Mouse (Mus musculus): ENCODE measurements around the gene 2310039H08Rik. TPM values are rescaled to one million over a fixed set of nuclear protein-coding genes. Genes with fewer than 3 reads are reported as not detected.

The 2310039H08Rik gene
- total and polyA plus RNA-seq, 3 experiments = 22.6 to 45.4 (median 30.4) TPM

DNA sequence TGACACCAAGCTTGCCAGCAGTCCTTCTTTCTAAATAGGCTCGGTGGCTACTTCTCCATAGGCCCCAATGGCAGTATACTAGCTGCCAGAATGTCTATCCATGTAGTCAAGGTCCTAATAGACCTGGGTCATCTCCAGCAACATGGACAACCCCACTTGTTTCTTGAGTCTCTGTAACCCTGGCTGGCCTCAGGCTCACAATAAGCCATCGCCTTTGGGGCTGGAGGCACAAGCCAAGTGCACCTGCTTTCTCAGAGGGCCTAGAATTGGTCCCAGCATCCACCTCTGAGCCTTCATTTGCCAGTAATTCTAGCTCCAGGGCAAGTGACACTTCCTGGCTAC, 1.7 kb downstream of the 2310039H08Rik start:
- Histone ChIP-seq H3K27me3 (ENCODE audit: control insufficient read depth, insufficient read depth, low read length) (no peaks in the 10 kb centered on the region), H3K36me3 (ENCODE audit: control insufficient read depth, insufficient read depth, low read length) (no peaks in the 10 kb centered on the region), H3K4me3 (no peak overlapping the region), H3K4me1 (ENCODE audit: control insufficient read depth, insufficient read depth, low read length) (peaks cover 2% of the 10 kb centered on the region), H3K79me2 (replicated peaks; ENCODE audit: control insufficient read depth, insufficient read depth, low read length) (no peaks in the 10 kb centered on the region), H3K9ac (ENCODE audit: low read depth, low read length) (no peak overlapping the region), H3K27ac (no peak overlapping the region)
- intact Hi-C loops (cut with DNase I) = no loop called here
- no peak for TF ChIP-seq POLR2A (IDR thresholded peaks at IDR 0.05; ENCODE audit: insufficient read depth, low read depth, low read length)
- TF ChIP-seq CTCF (IDR thresholded peaks at IDR 0.05) = no peak
- no peak for TF ChIP-seq EP300 (IDR thresholded peaks at IDR 0.05; ENCODE audit: insufficient read depth, low read depth, low read length)
- DNase-seq = no peak
- WGBS = 58% methylated on average over 2 of the region's 2 CpGs

- intact Hi-C loops (cut with DNase I) = no loop called here
- no peak for TF ChIP-seq POLR2A (IDR thresholded peaks at IDR 0.05; ENCODE audit: insufficient read depth, low read depth, low read length)
- no peak for TF ChIP-seq CTCF (IDR thresholded peaks at IDR 0.05)
- no peak for TF ChIP-seq EP300 (IDR thresholded peaks at IDR 0.05; ENCODE audit: insufficient read depth, low read depth, low read length)
- H3K4me3 ChIP-seq = no peak overlapping the region
- no peaks in the 10 kb centered on the region for H3K79me2 ChIP-seq (replicated peaks; ENCODE audit: control insufficient read depth, insufficient read depth, low read length)
- 96% methylated on average over 9 of the region's 9 CpGs for WGBS
- H3K27me3 ChIP-seq (ENCODE audit: control insufficient read depth, insufficient read depth, low read length) = no peaks in the 10 kb centered on the region
- H3K27ac ChIP-seq = no peak overlapping the region
- H3K4me1 ChIP-seq (ENCODE audit: control insufficient read depth, insufficient read depth, low read length) = peaks cover 2% of the 10 kb centered on the region
- no peaks in the 10 kb centered on the region for H3K36me3 ChIP-seq (ENCODE audit: control insufficient read depth, insufficient read depth, low read length)
- H3K9ac ChIP-seq (ENCODE audit: low read depth, low read length) = no peak overlapping the region
- DNase-seq = no peak
These were observed 2.6 kb downstream of the 2310039H08Rik start for GRCm38 (mm10) chr17:46775070-46775469.

- H3K79me2 ChIP-seq (replicated peaks; ENCODE audit: control insufficient read depth, insufficient read depth, low read length) = no peaks in the 10 kb centered on the region
- 78% methylated on average over 3 of the region's 3 CpGs for WGBS
- intact Hi-C loops (cut with DNase I) = no loop called here
- no peak overlapping the region for H3K4me3 ChIP-seq
- H3K27ac ChIP-seq = no peak overlapping the region
- no peak overlapping the region for H3K9ac ChIP-seq (ENCODE audit: low read depth, low read length)
- no peak for DNase-seq
- peaks cover 2% of the 10 kb centered on the region for H3K4me1 ChIP-seq (ENCODE audit: control insufficient read depth, insufficient read depth, low read length)
- no peaks in the 10 kb centered on the region; the same call in none of the 2 replicates for H3K36me3 ChIP-seq (ENCODE audit: control insufficient read depth, insufficient read depth, low read length)
- no peak for TF ChIP-seq EP300 (IDR thresholded peaks at IDR 0.05; ENCODE audit: insufficient read depth, low read depth, low read length)
- TF ChIP-seq CTCF (IDR thresholded peaks at IDR 0.05) = no peak
- no peak for TF ChIP-seq POLR2A (IDR thresholded peaks at IDR 0.05; ENCODE audit: insufficient read depth, low read depth, low read length)
- no peaks in the 10 kb centered on the region for H3K27me3 ChIP-seq (ENCODE audit: control insufficient read depth, insufficient read depth, low read length)
These were observed 3.7 kb downstream of the 2310039H08Rik start for GRCm38 (mm10) chr17:46776087-46776486.

- TF ChIP-seq POLR2A (IDR thresholded peaks at IDR 0.05; ENCODE audit: insufficient read depth, low read depth, low read length) (no peak), EP300 (IDR thresholded peaks at IDR 0.05; ENCODE audit: insufficient read depth, low read depth, low read length) (no peak), CTCF (IDR thresholded peaks at IDR 0.05) (no peak)
- peaks cover 5% of the 10 kb centered on the region for H3K36me3 ChIP-seq (ENCODE audit: control insufficient read depth, insufficient read depth, low read length)
These were observed 9.4 kb downstream of the 2310039H08Rik start for GRCm38 (mm10) chr17:46781876-46782275.

DNA sequence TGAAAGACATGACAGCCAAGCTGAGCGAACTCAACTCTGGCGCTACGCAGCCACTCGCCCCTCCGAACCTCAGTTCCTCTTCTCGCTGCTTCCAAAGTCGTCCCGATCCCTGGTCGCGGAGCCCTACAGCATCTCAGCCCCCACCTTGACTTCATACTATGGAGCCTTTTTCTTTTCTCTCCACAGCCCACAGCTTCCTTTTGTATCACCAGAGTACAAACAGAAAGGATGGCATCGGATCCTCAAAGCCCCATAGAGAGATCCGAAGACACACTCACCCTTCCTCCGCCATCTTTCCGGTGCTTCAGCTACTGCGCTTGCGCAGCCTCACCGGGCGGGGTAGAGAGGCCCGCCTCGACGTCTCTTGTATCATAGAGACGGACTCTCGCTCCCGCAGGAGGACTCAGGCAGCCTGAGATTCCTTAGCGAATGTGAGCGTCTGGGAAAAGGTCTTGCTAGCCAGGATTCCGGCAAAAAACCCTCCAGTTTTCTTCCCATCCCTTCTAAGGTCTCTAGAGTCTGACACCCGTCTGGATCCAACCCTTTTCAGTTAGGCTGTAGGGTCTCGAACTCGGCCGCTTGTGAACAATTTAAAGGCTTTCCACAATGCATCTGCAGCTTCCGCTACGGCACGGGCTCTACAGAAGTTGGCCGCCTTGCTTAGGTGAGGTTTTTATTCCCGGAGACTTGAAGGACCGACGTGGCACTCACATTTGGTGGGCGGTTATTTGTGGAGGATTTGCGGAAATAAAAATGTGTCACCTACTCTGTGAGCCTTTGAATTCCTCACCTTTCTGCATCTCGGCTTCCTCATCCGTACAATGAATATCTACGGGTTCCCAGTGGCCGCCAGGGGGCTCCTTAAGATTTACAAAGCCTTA, 10.1 kb downstream of the 2310039H08Rik start, which contains the start of gene Rpl7l1:
Gene Rpl7l1 (minus strand): TSS at position 332 of the 881 bp plus-strand sequence.
- under 1% methylated on average over 44 of the region's 44 CpGs for WGBS
- intact Hi-C loops (cut with DNase I) = loop anchor here (1.0 to 2.0 kb wide), 3 partner anchors 10 to 108 kb away; partner anchors contain the start of genes 2310039H08Rik, Bicral and Tbcc
- H3K27ac ChIP-seq = peak within 1 kb of the TSS; percentile 83
- H3K27me3 ChIP-seq (ENCODE audit: control insufficient read depth, insufficient read depth, low read length) = no peaks in the 10 kb centered on the region
- no peaks in the 10 kb centered on the region; the same call in 1 of the 2 replicates for H3K4me1 ChIP-seq (ENCODE audit: control insufficient read depth, insufficient read depth, low read length)
- H3K9ac ChIP-seq (ENCODE audit: low read depth, low read length) = peak within 1 kb of the TSS; percentile 46
- no peaks in the 10 kb centered on the region for H3K79me2 ChIP-seq (replicated peaks; ENCODE audit: control insufficient read depth, insufficient read depth, low read length)
- DNase-seq = peak; percentile 93 to 94
- TF ChIP-seq POLR2A (IDR thresholded peaks at IDR 0.05; ENCODE audit: insufficient read depth, low read depth, low read length) (peak; percentile 98), EP300 (IDR thresholded peaks at IDR 0.05; ENCODE audit: insufficient read depth, low read depth, low read length) (peak; percentile 78), CTCF (IDR thresholded peaks at IDR 0.05) (peak; percentile 85)
- H3K4me3 ChIP-seq = peak within 1 kb of the TSS; percentile 66
- peaks cover 5% of the 10 kb centered on the region for H3K36me3 ChIP-seq (ENCODE audit: control insufficient read depth, insufficient read depth, low read length)

More at GRCm38 (mm10) chr17:46781876-46782275, 9.4 kb downstream of the 2310039H08Rik start:
- peak overlapping the region; percentile 66 for H3K4me3 ChIP-seq
- H3K4me1 ChIP-seq (ENCODE audit: control insufficient read depth, insufficient read depth, low read length) = no peaks in the 10 kb centered on the region; the same call in 1 of the 2 replicates
- no peaks in the 10 kb centered on the region for H3K79me2 ChIP-seq (replicated peaks; ENCODE audit: control insufficient read depth, insufficient read depth, low read length)
- H3K27ac ChIP-seq = peak overlapping the region; percentile 83
- H3K9ac ChIP-seq (ENCODE audit: low read depth, low read length) = peak overlapping the region; percentile 46
- DNase-seq = no peak
- 2% methylated on average over 11 of the region's 11 CpGs for whole genome bisulfite sequencing
- no peaks in the 10 kb centered on the region for H3K27me3 ChIP-seq (ENCODE audit: control insufficient read depth, insufficient read depth, low read length)
- intact Hi-C loops (cut with DNase I) = loop anchor here (1.0 to 2.0 kb wide), 3 partner anchors 10 to 108 kb away; partner anchors contain the start of genes 2310039H08Rik, Bicral and Tbcc

GRCm38 (mm10) chr17:46783222-46783565, 10.8 kb downstream of the 2310039H08Rik start:
- no peak for DNase-seq
- no peaks in the 10 kb centered on the region for H3K79me2 ChIP-seq (replicated peaks; ENCODE audit: control insufficient read depth, insufficient read depth, low read length)
- H3K4me1 ChIP-seq (ENCODE audit: control insufficient read depth, insufficient read depth, low read length) = no peaks in the 10 kb centered on the region; the same call in 1 of the 2 replicates
- 87% methylated on average over 2 of the region's 2 CpGs for WGBS
- peak overlapping the region; percentile 66 for H3K4me3 ChIP-seq
- H3K27ac ChIP-seq = peak overlapping the region; percentile 83
- no peaks in the 10 kb centered on the region for H3K27me3 ChIP-seq (ENCODE audit: control insufficient read depth, insufficient read depth, low read length)
- intact Hi-C loops (cut with DNase I) = loop anchor here (2.0 kb wide), 1 partner anchor 76 kb away; the partner anchor contains the start of gene Bicral
- H3K36me3 ChIP-seq (ENCODE audit: control insufficient read depth, insufficient read depth, low read length) = peaks cover 5% of the 10 kb centered on the region
- no peak for TF ChIP-seq EP300 (IDR thresholded peaks at IDR 0.05; ENCODE audit: insufficient read depth, low read depth, low read length)
- no peak for TF ChIP-seq POLR2A (IDR thresholded peaks at IDR 0.05; ENCODE audit: insufficient read depth, low read depth, low read length)
- no peak for TF ChIP-seq CTCF (IDR thresholded peaks at IDR 0.05)
- H3K9ac ChIP-seq (ENCODE audit: low read depth, low read length) = no peak overlapping the region

Data from heart, adult 2 months (tissue).